Mouse (Mus musculus) Patski (cell line): ENCODE data around the gene Zfp839. TPM values are rescaled to one million over a fixed set of nuclear protein-coding genes. Genes with fewer than 3 reads are reported as not detected.

ENCODE experiments used
- ATAC-seq: fragments of 100-300 bp; one replicate; pipeline ENCODE4 v1.8.0; 2021
- CTCF ChIA-PET: fragments of 350-600 bp; sonication (Branson Sonifier 250); formaldehyde crosslinking; loops from one replicate; lab custom pipeline; 2022; ENCODE audit warnings: inconsistent platforms; lab: Charles Lee
- POLR2A ChIA-PET: fragments of 350-600 bp; sonication (Branson Sonifier 250); formaldehyde crosslinking; loops from one replicate; lab custom pipeline; 2022; ENCODE audit warnings: antibody characterized with exemption, inconsistent platforms; lab: Charles Lee
- DNase-seq: peaks from one replicate; pipeline ENCODE4 v3.0.0-alpha.2; 2011; ENCODE audit warnings: low read depth, low spot score
- H3K27me3 ChIP-seq: fragments of 371-371 bp; one replicate; pipeline ENCODE4 v1.5.1; 2021
- CTCF ChIP-seq: fragments of 100-300 bp; IDR thresholded peaks from one replicate; pipeline ENCODE4 v1.5.1; 2021
- in situ Hi-C: fragments of 300-500 bp; cut with MboI; formaldehyde crosslinking; loops from 3 replicates; pipeline ENCODE4 v1.11.1; 2018; ENCODE audit warnings: low pct_unique_long_range_greater_than_20kb, mixed read lengths
- polyA plus RNA-seq: library from polyadenylated mRNA; unstranded; gene quantifications from one replicate; pipeline ENCODE4 v1.2.3, GENCODE M21; 2021

The Zfp839 gene
- polyA plus RNA-seq, result 7.6 TPM

DNA sequence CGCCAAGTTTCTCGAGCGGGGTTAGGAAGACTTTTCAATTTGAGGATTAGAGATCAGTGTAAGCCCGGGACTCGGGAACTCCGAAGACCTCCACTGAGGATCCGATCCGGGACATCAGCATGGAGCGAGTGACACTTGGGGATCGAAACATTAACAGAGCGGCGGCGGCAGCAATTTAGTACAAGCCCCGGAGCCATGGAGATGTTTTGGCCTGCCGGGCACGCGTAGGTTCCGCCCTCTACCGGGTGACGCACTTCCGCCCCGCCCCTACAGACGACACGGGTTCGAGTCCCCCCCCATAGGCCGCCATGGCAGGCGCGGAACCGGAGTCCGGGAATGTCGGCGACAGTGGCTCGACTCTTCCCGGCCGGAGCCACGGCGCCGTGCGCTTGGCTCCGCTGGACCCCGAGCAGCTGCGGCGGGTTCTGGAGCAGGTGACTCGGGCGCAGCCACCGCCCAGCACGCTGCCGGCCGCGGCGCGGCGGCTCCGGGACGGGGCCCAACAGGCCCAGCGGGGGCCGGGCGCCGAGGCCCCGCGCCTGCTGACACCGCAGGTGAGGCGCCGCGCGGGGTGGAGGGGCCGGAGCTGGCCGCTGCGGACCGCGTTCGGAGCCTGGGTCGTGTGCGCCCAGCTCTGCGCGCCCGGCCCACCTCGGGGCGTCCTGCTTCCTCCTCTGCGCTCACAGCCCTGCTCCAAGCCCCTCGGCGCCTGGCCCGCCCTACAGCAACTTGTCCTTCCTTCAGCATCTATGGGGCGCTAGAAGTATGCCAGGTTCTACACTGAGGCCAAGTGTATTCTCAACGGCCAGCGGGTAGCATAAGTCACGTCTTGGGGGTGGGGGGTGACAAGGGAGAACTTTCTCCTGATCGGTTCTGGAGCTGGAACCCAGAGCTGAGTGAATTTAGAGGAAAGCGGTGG, at the start of gene Zfp839:
Gene Zfp839, plus strand, starts transcription at position 244 of the 919 bp plus-strand sequence.
- ATAC-seq (peak; percentile 50), DNase-seq (no peak)
- in situ Hi-C loops, result no loop called here
- CTCF ChIA-PET, result no interaction called here
- POLR2A ChIA-PET, result interaction anchor here (0.6 kb wide), 1 partner anchor 107 kb away, joined by 3 read pairs; no protein-coding TSS in a partner anchor
- no peak for TF ChIP-seq CTCF
- H3K27me3 ChIP-seq, result no peaks in the 10 kb centered on the region

DNA sequence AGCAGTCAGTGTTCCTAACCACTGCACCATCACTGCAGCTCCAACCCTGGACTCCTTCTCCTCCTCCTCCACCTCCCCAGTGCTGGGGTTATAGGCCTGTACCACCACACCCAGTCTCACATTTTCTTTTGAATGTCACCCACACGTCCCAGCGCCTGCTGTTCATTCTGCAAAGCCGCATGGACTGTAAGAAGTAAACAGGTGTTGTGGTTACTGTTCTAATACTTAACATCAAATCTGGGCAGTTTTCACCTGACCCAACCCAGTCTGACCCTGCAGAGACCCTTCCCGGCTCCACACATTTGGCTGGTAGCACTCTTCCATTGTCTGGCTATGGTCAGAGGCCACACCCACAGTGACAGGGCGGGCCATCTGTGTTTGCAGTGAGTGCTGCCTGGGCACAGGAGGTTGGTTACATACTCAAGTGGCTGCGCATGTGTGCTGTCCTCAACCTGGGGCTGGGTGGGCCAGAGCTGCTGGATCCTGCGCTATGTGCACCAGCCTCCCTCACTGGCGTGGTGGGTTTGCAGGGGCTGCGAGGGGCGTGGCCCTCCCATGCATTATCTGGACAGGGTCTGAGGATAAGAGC, 48.1 kb upstream of the Zfp839 start:
- DNase-seq, result no peak
- ChIA-PET CTCF (interaction anchor here (0.5 kb wide), 1 partner anchor 56 kb away, joined by 3 read pairs; no protein-coding TSS in a partner anchor), POLR2A (interaction anchor here (0.7 to 1.2 kb wide), 2 partner anchors 62 to 96 kb away, joined by 3 read pairs; no protein-coding TSS in a partner anchor)
- H3K27me3 ChIP-seq, result no peaks in the 10 kb centered on the region
- in situ Hi-C loops, result no loop called here
- no peak for ATAC-seq
- no peak for TF ChIP-seq CTCF

DNA sequence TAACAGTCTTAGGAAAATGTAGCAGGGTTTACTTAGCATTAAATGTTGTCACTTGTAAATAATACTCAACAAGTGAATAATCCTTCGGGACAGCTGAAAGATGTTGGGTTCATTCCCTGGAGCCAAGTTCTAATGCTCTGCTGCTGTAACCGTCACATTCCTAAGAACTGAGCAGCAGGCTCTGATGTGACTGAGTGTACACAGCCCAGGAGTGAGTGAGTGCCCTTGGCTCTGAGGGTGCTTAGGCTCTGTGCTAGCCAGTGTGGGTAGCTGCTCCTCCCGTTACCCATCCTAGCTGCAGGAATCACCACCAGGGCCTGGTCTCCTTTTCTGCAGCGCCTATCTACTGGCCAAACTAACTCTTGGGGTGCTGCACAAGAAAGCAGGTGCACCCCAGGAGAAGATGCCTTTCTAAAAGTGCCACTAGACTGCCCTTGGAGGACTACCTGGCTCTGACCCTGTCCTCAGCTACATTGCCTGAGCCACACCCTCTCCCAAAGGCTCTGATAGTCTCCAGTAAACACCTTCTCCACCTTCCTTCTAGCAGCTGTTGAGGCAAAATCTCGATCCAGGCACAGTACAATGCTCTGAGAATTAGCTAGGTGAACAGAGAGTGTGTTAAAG, 47.3 kb upstream of the Zfp839 start:
- DNase-seq, result no peak
- in situ Hi-C loops, result no loop called here
- POLR2A ChIA-PET, result interaction anchor here (1.2 kb wide), 1 partner anchor 63 kb away, joined by 3 read pairs; no protein-coding TSS in a partner anchor
- peak; percentile 57 for ATAC-seq
- CTCF ChIA-PET, result interaction anchor here (0.5 to 1.0 kb wide), 2 partner anchors 36 to 56 kb away, joined by 3 read pairs; no protein-coding TSS in a partner anchor
- no peaks in the 10 kb centered on the region for H3K27me3 ChIP-seq
- TF ChIP-seq CTCF, result no peak

DNA sequence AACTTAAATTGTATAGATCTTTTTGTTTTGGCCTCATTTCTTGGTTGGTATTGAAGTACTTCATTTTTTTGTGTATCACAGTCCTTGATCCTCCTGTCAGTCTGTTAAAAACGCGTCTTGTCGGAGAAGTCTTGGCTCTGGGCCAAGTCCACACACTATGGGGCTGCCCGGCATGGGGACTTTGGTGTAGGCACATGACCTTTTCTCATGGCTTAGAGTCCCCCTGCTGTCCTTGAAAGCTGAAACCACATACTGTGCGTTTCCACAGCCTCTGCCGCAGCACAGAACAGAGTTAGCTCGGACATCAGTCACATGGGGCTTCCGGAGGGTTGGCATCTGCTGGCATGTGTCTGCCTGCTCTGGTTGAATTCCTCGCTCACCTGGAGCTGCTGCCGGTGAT, 45.8 kb upstream of the Zfp839 start:
- CTCF ChIA-PET, result interaction anchor here (1.2 kb wide), 1 partner anchor 61 kb away, joined by 3 read pairs; no protein-coding TSS in a partner anchor
- TF ChIP-seq CTCF, result no peak
- no peak for ATAC-seq
- no peak for DNase-seq
- in situ Hi-C loops, result no loop called here
- H3K27me3 ChIP-seq, result no peaks in the 10 kb centered on the region
- POLR2A ChIA-PET, result no interaction called here

DNA sequence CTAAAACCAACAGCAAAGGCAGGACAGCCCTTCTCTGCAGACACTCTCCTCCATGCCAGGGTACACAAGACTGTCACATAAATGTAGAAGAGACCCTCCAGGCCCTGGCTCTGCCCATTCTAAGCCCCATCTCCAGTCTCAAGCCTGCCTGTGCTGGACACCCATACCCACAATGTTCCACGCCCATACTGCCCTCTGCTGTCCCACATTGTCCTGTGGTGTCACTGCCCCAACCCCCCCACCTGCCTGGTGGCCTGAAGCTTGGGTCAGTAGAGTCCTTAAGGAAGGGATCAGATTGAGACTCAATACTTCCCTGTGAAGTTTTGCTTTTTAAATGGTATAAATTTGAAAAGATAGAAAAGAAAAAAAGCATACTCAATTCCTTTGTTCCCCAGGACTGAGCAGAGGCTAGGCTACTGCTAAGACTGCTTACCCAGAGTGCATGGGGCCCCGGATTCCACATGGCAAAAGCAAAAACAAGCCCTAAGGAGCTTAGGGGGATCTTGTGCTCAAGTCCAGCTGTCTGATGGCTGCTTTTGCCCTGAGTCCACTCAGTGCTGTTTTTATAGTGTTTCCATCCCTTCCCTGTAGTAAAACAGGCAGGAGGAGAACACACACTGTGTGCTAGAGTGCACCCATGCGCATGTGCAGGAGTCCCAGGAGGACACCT, 43.6 kb upstream of the Zfp839 start:
- ATAC-seq, result no peak

DNA sequence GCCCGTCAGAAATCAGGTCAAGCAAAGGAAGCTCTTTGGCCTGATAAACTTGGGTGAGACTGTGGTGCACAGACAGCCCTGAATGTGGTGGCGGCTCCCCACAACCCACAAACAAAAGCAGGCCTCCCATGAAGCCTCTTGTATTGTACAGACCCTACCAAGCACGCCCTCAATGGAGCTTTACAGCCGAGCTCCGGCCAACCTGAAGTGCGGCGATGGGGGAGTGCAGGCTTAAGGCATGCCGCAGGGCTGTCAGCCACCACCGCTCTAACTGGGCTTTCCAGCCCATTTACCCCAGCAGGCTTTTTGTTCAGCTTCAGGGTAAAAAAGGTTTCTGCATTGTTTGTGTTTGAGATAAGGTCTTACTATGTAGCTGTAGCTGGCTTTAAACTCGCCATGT, 41.6 kb upstream of the Zfp839 start:
- ChIA-PET CTCF (interaction anchor here (1.6 to 1.7 kb wide), 2 partner anchors 9 to 106 kb away, joined by 5 to 6 read pairs; partner anchors contain the start of gene Hsp90aa1), POLR2A (interaction anchor here (0.6 to 1.5 kb wide), 6 partner anchors 12 to 97 kb away, joined by 3 to 7 read pairs (median 4); partner anchors contain the start of gene Wdr20)
- DNase-seq, result no peak
- H3K27me3 ChIP-seq, result no peaks in the 10 kb centered on the region
- TF ChIP-seq CTCF, result no peak
- ATAC-seq, result peak; percentile 59
- in situ Hi-C loops, result no loop called here

More for the DNA sequence above, 43.6 kb upstream of the Zfp839 start:
- no peak for DNase-seq
- in situ Hi-C loops, result no loop called here
- TF ChIP-seq CTCF, result no peak
- H3K27me3 ChIP-seq, result no peaks in the 10 kb centered on the region
- POLR2A ChIA-PET, result interaction anchor here (0.5 kb wide), 1 partner anchor 74 kb away, joined by 7 read pairs; no protein-coding TSS in a partner anchor
- CTCF ChIA-PET, result interaction anchor here (0.9 to 1.5 kb wide), 4 partner anchors 9 to 103 kb away, joined by 3 to 4 read pairs (median 3); partner anchors contain the start of gene Hsp90aa1

DNA sequence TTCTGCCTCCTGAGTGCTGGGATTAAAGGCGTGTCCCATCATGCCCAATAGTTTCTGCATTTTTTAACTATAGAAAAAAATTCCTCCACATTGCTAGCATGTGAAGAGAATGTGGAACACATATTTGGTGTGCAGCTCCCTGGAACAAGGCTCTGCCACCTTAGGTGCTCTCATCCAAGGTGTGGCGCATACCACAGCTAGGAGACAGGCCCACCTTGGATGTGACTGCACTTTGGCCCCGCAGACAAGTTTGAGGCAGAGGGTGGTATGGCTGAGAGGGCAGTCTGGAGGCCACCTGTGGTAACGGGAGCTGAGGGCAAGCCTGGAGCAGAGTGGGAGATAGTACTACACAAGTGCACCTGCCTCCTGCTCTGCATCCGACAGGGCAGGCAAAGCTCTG, 41.2 kb upstream of the Zfp839 start:
- ATAC-seq (peak; percentile 41), DNase-seq (no peak)
- no peaks in the 10 kb centered on the region for H3K27me3 ChIP-seq
- TF ChIP-seq CTCF, result no peak
- POLR2A ChIA-PET, result interaction anchor here (0.6 to 1.5 kb wide), 5 partner anchors 12 to 71 kb away, joined by 3 to 7 read pairs (median 4); partner anchors contain the start of gene Wdr20
- in situ Hi-C loops, result no loop called here
- CTCF ChIA-PET, result interaction anchor here (1.2 to 1.7 kb wide), 3 partner anchors 10 to 106 kb away, joined by 3 to 6 read pairs (median 5); partner anchors contain the start of gene Hsp90aa1

DNA sequence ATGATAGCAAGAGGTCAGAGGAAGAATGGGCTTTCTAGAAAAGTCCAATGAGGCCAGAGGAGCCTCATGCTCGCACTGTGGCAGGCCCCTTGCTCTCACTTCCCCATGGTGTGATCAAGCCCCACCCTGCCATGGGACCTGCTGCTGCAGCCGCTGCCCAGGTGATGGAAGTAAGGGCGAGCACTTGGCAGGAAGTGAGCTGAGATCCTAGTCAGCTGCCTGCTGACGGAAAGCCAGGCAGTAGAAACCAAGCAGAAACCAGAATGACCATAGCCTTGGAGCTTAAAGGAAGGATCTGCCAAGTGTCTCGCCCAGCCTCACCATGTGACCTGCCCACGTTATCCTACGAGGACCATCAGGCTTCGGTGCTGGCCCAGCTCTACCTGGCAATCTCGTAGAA, 36.9 kb upstream of the Zfp839 start:
- in situ Hi-C loops, result no loop called here
- ChIA-PET CTCF (no interaction called here), POLR2A (no interaction called here)
- no peak for ATAC-seq
- H3K27me3 ChIP-seq, result no peaks in the 10 kb centered on the region
- no peak for DNase-seq
- no peak for TF ChIP-seq CTCF

DNA sequence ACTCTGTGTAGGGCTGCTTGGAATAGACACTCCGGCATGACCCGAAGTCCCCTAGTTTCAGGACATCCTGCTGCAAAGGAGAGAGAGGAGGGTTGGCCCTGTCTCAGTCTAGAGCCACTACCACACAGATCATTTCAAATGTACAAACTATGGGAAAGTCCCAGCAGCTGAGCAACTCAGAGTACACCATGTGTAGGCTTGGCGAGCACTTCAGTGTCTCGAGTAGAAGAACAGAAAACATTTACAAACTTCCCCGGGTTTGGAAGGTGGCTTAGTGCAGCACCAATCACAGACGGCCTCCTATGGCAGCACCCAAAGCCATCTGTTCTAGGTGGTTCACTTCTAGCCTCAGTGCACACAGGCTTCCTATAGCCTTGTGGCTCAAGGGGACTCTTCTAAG, 36.4 kb upstream of the Zfp839 start:
- CTCF ChIA-PET, result no interaction called here
- no peak for DNase-seq
- in situ Hi-C loops, result no loop called here
- TF ChIP-seq CTCF, result no peak
- ATAC-seq, result no peak
- POLR2A ChIA-PET, result no interaction called here
- no peaks in the 10 kb centered on the region for H3K27me3 ChIP-seq
